Mouse (Mus musculus): Measurements from ENCODE around the gene Prkce. TPM values are rescaled to one million over a fixed set of nuclear protein-coding genes. Genes with fewer than 3 reads are reported as not detected.
A peak's percentile ranks its signal among the peaks of the same experiment; 100 is the strongest.

Prkce gene
- total RNA-seq, 1 experiment from 2014 or later: 6.4 TPM

GRCm38 (mm10) chr17:86637311-86637710 lies 469.7 kb downstream of the Prkce start:
- ATAC-seq (replicated peaks; ENCODE audit: low read depth, poor library complexity, severe bottlenecking): no peak

GRCm38 (mm10) chr17:86639279-86639678 lies 471.7 kb downstream of the Prkce start:
- ATAC-seq (replicated peaks; ENCODE audit: low read depth, poor library complexity, severe bottlenecking): no peak

GRCm38 (mm10) chr17:86647226-86647625 lies 479.6 kb downstream of the Prkce start:
- ATAC-seq (replicated peaks; ENCODE audit: low read depth, poor library complexity, severe bottlenecking): no peak

- no peak for ATAC-seq (replicated peaks; ENCODE audit: low read depth, poor library complexity, severe bottlenecking)
Measured at GRCm38 (mm10) chr17:86648856-86649435, 481.4 kb downstream of the Prkce start.

- ATAC-seq (replicated peaks; ENCODE audit: low read depth, poor library complexity, severe bottlenecking): no peak
Measured at GRCm38 (mm10) chr17:86650241-86650640, 482.7 kb downstream of the Prkce start.

- no peak for ATAC-seq (replicated peaks; ENCODE audit: low read depth, poor library complexity, severe bottlenecking)
Measured at GRCm38 (mm10) chr17:86651091-86651490, 483.5 kb downstream of the Prkce start.

- no peak for ATAC-seq (replicated peaks; ENCODE audit: low read depth, poor library complexity, severe bottlenecking)
Measured at GRCm38 (mm10) chr17:86652751-86653150, 485.2 kb downstream of the Prkce start.

GRCm38 (mm10) chr17:86656369-86656768 lies 488.8 kb downstream of the Prkce start:
- ATAC-seq (replicated peaks; ENCODE audit: low read depth, poor library complexity, severe bottlenecking): no peak

- no peak for ATAC-seq (replicated peaks; ENCODE audit: low read depth, poor library complexity, severe bottlenecking)
Measured at GRCm38 (mm10) chr17:86662301-86662700, 494.7 kb downstream of the Prkce start.

- ATAC-seq (replicated peaks; ENCODE audit: low read depth, poor library complexity, severe bottlenecking): 0 out of 2 replicates have a peak, but pooled peaks have one; percentile 26
Measured at GRCm38 (mm10) chr17:86663471-86663870, 495.9 kb downstream of the Prkce start.

- peak; percentile 84 for ATAC-seq (replicated peaks; ENCODE audit: low read depth, poor library complexity, severe bottlenecking)
Measured at GRCm38 (mm10) chr17:86667836-86668600, 500.4 kb downstream of the Prkce start.

GRCm38 (mm10) chr17:86669641-86670373 lies 502.2 kb downstream of the Prkce start:
- ATAC-seq (replicated peaks; ENCODE audit: low read depth, poor library complexity, severe bottlenecking): no peak

GRCm38 (mm10) chr17:86670731-86671130 lies 503.1 kb downstream of the Prkce start:
- ATAC-seq (replicated peaks; ENCODE audit: low read depth, poor library complexity, severe bottlenecking): no peak

- ATAC-seq (replicated peaks; ENCODE audit: low read depth, poor library complexity, severe bottlenecking): no peak
Measured at GRCm38 (mm10) chr17:86674971-86675370, 507.4 kb downstream of the Prkce start.

- ATAC-seq (replicated peaks; ENCODE audit: low read depth, poor library complexity, severe bottlenecking): no peak
Measured at GRCm38 (mm10) chr17:86676336-86676735, 508.8 kb downstream of the Prkce start.

GRCm38 (mm10) chr17:86676909-86677308 lies 509.3 kb downstream of the Prkce start:
- no peak for ATAC-seq (replicated peaks; ENCODE audit: low read depth, poor library complexity, severe bottlenecking)

GRCm38 (mm10) chr17:86685263-86685662 lies 517.7 kb downstream of the Prkce start:
- peak; percentile 86 for ATAC-seq (replicated peaks; ENCODE audit: low read depth, poor library complexity, severe bottlenecking)

- no peak for ATAC-seq (replicated peaks; ENCODE audit: low read depth, poor library complexity, severe bottlenecking)
Measured at GRCm38 (mm10) chr17:86687021-86687420, 519.4 kb downstream of the Prkce start.

GRCm38 (mm10) chr17:86690871-86691390 lies 523.3 kb downstream of the Prkce start:
- no peak for ATAC-seq (replicated peaks; ENCODE audit: low read depth, poor library complexity, severe bottlenecking)

GRCm38 (mm10) chr17:86697751-86698150 lies 530.2 kb downstream of the Prkce start:
- ATAC-seq (replicated peaks; ENCODE audit: low read depth, poor library complexity, severe bottlenecking): no peak

GRCm38 (mm10) chr17:86703336-86703735 lies 535.8 kb downstream of the Prkce start:
- ATAC-seq (replicated peaks; ENCODE audit: low read depth, poor library complexity, severe bottlenecking): no peak
